22 mouse cellular contexts compared by ENCODE assay signal in genomic region chr4:152077191-152077590, GRCm38 (mm10). TPM values are rescaled to one million over a fixed set of nuclear protein-coding genes. Genes with fewer than 3 reads are reported as not detected.
A peak's percentile ranks its signal among the peaks of the same experiment; 100 is the strongest.
DNase-seq lines count a peak whose midpoint lies in the region; TF ChIP-seq lines count a peak whose summit lies in the region.
"Had no signal": no experiment of that assay in that cellular context is flagged by ENCODE, and none has a peak within 500 bp of the region (broad histone marks: within the 10 kb centered on the region; RNA-seq: fewer than 3 reads in every experiment).

No protein-coding gene starts in this region.

- TF ChIP-seq CTCF in layer of hippocampus, adult 2 months (conservative IDR thresholded peaks at IDR 0.05): no peak

- H3K9me3 ChIP-seq in heart, embryonic 10.5 days: no peaks in the 10 kb centered on the region
- no peaks in the 10 kb centered on the region for H3K9me3 ChIP-seq in limb, embryonic 10.5 days (replicated peaks)
- H3K9me3 ChIP-seq: embryonic facial prominence, embryonic 12.5 days; embryonic facial prominence, embryonic 15.5 days had no signal

- H3K4me1 ChIP-seq in heart, embryonic 10.5 days: peaks cover 31% of the 10 kb centered on the region
- H3K4me1 ChIP-seq in limb, embryonic 10.5 days: peaks cover 29% of the 10 kb centered on the region

- H3K27ac ChIP-seq in heart, embryonic 10.5 days: no peak overlapping the region
- peak overlapping the region; percentile 53; the same call in 1 of the 2 replicates for H3K27ac ChIP-seq in layer of hippocampus, adult 2 months
- H3K27ac ChIP-seq in limb, embryonic 10.5 days: peak overlapping the region; percentile 19; the same call in 1 of the 2 replicates
- H3K27ac ChIP-seq: embryonic facial prominence, embryonic 12.5 days; embryonic facial prominence, embryonic 15.5 days; heart, adult 2 months; hindbrain, embryonic 14.5 days; hindbrain, postnatal 0 days had no signal

- no peak overlapping the region for H3K4me3 ChIP-seq in heart, embryonic 10.5 days
- no peak overlapping the region for H3K4me3 ChIP-seq in layer of hippocampus, adult 2 months
- H3K4me3 ChIP-seq in limb, embryonic 10.5 days: no peak overlapping the region
- H3K4me3 ChIP-seq: embryonic facial prominence, embryonic 12.5 days; embryonic facial prominence, embryonic 15.5 days; heart, adult 2 months had no signal

- H3K36me3 ChIP-seq in heart, embryonic 10.5 days: no peaks in the 10 kb centered on the region
- no peaks in the 10 kb centered on the region for H3K36me3 ChIP-seq in limb, embryonic 10.5 days
- H3K36me3 ChIP-seq: embryonic facial prominence, embryonic 12.5 days; embryonic facial prominence, embryonic 15.5 days had no signal

- no peaks in the 10 kb centered on the region; the same call in 1 of the 2 replicates for H3K27me3 ChIP-seq in heart, embryonic 10.5 days (ENCODE audit: insufficient read depth, poor library complexity, severe bottlenecking)
- no peaks in the 10 kb centered on the region for H3K27me3 ChIP-seq in limb, embryonic 10.5 days (ENCODE audit: low read depth, poor library complexity, severe bottlenecking)
- H3K27me3 ChIP-seq: embryonic facial prominence, embryonic 15.5 days had no signal

- WGBS in heart, embryonic 10.5 days: 88% methylated on average over 9 of the region's 9 CpGs
- 86% methylated on average over 9 of the region's 9 CpGs for WGBS in limb, embryonic 10.5 days

- peak; percentile 92 for DNase-seq in heart, adult 11 months
- DNase-seq in heart, embryonic 10.5 days (ENCODE audit: low spot score): no peak
- DNase-seq in layer of hippocampus, adult 2 months (ENCODE audit: low spot score in 2 of 2): no peak
- DNase-seq in layer of hippocampus, postnatal 25 days (ENCODE audit: extremely low spot score in 1 of 2, low spot score in 1 of 2): no peak
- no peak for DNase-seq in limb, embryonic 10.5 days (ENCODE audit: low spot score)
- no peak for DNase-seq in lung, postnatal 25 days (ENCODE audit: low spot score)
- DNase-seq: adrenal gland, adult 8-10 months; adrenal gland, postnatal 25 days; cerebellum, adult 18-20 months; cerebellum, adult 9-11 months; cerebellum, postnatal 25 days; forebrain, postnatal 0 days; gastrocnemius, postnatal 14 days had no signal

RNA-seq across cellular contexts. Expression of gene Plekhg5, which starts 4.9 kb away (rescaled TPM):
- 10.1 and 10.2 TPM in 2 replicates for polyA plus RNA-seq in heart, embryonic 10.5 days (2016; fragmentation: Nextera tagmentation; extraction: Ambion mirVana)
- total RNA-seq in layer of hippocampus, adult 2 months (2021): 100 to 1,000 TPM; 163 to 164 TPM
- total RNA-seq in layer of hippocampus, postnatal 25 days (2021): 100 to 1,000 TPM; 128 to 173 TPM
- polyA plus RNA-seq in limb, embryonic 10.5 days (2016; fragmentation: Nextera tagmentation; extraction: Ambion mirVana): 9.5 and 13.3 TPM in 2 replicates

RNA-seq across cellular contexts. Expression of gene Nol9, which starts 38.1 kb away (rescaled TPM):
- 26.5 and 36.9 TPM in 2 replicates for polyA plus RNA-seq in heart, embryonic 10.5 days (2016; fragmentation: Nextera tagmentation; extraction: Ambion mirVana)
- total RNA-seq in layer of hippocampus, adult 2 months (2021): 10 to 100 TPM; 19.9 to 21.0 TPM
- total RNA-seq in layer of hippocampus, postnatal 25 days (2021): 10 to 100 TPM; 20.9 to 22.3 TPM
- 52.1 and 54.1 TPM in 2 replicates for polyA plus RNA-seq in limb, embryonic 10.5 days (2016; fragmentation: Nextera tagmentation; extraction: Ambion mirVana)

RNA-seq across cellular contexts. Expression of gene Tnfrsf25, which starts 38.5 kb away (rescaled TPM):
- 0.90 and 1.3 TPM in 2 replicates for polyA plus RNA-seq in heart, embryonic 10.5 days (2016; fragmentation: Nextera tagmentation; extraction: Ambion mirVana)
- total RNA-seq in layer of hippocampus, adult 2 months (2021): 10 to 100 TPM; 22.7 to 48.4 TPM
- total RNA-seq in layer of hippocampus, postnatal 25 days (2021): 10 to 100 TPM; 26.4 to 42.6 TPM
- 0.67 and 0.75 TPM in 2 replicates for polyA plus RNA-seq in limb, embryonic 10.5 days (2016; fragmentation: Nextera tagmentation; extraction: Ambion mirVana)
- total RNA-seq: common myeloid progenitor, adult 5-6 weeks had no signal
- polyA plus RNA-seq: forebrain, embryonic 11.5 days had no signal

RNA-seq across cellular contexts. Expression of gene Tas1r1, which starts 38.8 kb away (rescaled TPM):
- 0.11 and 0.19 TPM in 2 replicates for polyA plus RNA-seq in heart, embryonic 10.5 days (2016; fragmentation: Nextera tagmentation; extraction: Ambion mirVana)
- total RNA-seq in layer of hippocampus, adult 2 months (2021): under 1 TPM; 0.69 to 0.76 TPM
- under 1 TPM; 0.49 to 0.54 TPM for total RNA-seq in layer of hippocampus, postnatal 25 days (2021)
- 0.35 and 0.65 TPM in 2 replicates for polyA plus RNA-seq in limb, embryonic 10.5 days (2016; fragmentation: Nextera tagmentation; extraction: Ambion mirVana)
- polyA plus RNA-seq: CD4-positive, CD25-positive, alpha-beta regulatory T cell, adult 4 months; inflammation-experienced regulatory T-cells, adult 6 months had no signal

RNA-seq across cellular contexts. Expression of gene Zbtb48, which starts 49.7 kb away (rescaled TPM):
- 16.6 and 21.0 TPM in 2 replicates for polyA plus RNA-seq in heart, embryonic 10.5 days (2016; fragmentation: Nextera tagmentation; extraction: Ambion mirVana)
- total RNA-seq in layer of hippocampus, adult 2 months (2021): 10 to 100 TPM; 12.7 to 16.9 TPM
- total RNA-seq in layer of hippocampus, postnatal 25 days (2021): 10 to 100 TPM; 11.0 to 15.8 TPM
- 24.5 and 26.5 TPM in 2 replicates for polyA plus RNA-seq in limb, embryonic 10.5 days (2016; fragmentation: Nextera tagmentation; extraction: Ambion mirVana)
